Mouse (Mus musculus): ENCODE measurements around the gene Lrmda.
A peak's percentile ranks its signal among the peaks of the same experiment; 100 is the strongest.

Gene Lrmda

DNA sequence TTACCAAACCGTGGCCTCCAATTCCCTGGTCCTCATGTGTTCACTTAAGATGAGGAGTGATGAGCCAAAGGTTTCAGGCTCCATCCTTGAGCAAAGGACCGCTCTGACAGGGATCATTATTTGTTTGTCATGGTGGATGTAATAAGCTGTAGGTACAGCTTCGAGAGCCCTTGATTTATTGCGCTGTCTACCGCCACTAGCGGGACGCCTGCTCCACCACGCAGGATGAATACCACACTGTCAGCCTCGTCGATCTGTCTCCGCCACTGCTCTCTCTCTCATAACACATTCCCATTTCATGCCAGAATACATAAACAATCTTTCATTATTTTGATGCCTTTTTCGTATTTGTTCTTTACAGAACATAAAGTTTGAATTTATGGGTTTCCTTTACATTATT is 235.9 kb downstream of the Lrmda start:
- DNase-seq (ENCODE audit: extremely low spot score) = no peak

DNA sequence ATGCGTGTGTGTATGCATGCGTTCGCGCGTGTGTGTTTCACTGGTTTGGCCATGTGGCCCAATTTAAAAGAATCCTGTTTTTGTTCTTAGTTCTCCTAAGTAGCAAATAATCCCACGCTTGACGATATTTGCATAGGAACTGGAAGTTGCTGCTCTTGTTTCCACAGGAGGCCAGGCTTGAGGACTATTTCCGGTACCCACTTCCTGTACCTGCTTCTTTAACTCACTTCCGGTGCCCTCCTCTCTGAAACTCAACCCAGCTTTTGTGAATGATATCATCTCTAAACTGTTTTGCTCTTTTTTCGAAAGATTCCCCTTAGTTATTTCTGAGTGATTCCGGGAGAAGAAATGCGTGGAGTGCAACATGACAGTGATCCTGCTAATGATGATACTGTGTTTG is 236.8 kb downstream of the Lrmda start:
- DNase-seq (ENCODE audit: extremely low spot score) = no peak

DNA sequence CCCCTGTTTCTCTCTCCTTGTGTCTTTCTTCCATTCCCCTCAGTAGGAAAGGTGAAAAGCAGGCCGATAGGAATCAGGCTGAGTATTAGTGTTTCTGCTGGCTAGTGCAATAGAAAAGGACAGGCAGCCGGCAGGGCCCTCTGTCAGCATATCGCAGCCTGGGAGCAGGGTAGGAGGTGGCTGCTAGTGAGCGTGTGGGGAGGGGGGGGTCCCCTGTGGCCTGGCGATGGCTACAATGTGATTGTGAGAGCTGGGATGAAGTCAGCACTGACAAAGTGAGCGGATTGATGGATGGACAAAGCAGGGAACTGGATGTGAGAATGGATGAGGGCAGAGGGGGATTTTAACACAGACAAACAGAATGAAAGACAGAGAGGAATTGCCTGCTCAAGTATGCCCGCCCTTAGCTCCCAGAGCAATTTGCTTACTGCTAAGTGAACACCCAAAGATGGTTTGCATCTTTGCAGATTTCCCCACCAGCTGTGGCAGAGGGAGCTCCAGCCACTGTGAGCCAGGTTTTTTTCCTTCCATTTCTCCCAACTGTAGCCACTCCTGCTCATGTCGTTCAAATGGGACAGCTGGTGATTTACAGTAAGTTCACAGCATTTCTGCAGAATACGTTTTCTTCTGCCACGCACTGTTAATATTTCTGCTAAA is 240.0 kb downstream of the Lrmda start:
- peak; percentile 45 for DNase-seq (ENCODE audit: extremely low spot score)

DNA sequence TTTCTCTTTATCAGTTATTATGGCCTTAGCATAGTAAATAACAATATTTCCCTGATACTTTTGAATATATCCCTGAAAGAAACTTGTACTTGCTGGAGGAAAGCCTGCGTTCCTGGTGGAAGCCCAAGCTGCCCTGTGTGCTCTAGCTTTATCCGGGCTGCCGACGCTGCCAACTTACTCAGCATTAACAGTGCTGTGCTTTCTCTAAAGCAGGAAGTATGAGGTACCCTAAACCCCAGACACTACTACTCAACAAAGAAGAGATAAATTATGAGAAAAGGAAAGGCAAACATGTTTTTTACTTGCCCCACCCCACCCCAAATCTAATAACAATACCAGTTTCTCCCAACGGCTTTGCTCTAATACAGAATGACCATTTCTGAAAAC is 240.5 kb downstream of the Lrmda start:
- DNase-seq (ENCODE audit: extremely low spot score) = no peak

DNA sequence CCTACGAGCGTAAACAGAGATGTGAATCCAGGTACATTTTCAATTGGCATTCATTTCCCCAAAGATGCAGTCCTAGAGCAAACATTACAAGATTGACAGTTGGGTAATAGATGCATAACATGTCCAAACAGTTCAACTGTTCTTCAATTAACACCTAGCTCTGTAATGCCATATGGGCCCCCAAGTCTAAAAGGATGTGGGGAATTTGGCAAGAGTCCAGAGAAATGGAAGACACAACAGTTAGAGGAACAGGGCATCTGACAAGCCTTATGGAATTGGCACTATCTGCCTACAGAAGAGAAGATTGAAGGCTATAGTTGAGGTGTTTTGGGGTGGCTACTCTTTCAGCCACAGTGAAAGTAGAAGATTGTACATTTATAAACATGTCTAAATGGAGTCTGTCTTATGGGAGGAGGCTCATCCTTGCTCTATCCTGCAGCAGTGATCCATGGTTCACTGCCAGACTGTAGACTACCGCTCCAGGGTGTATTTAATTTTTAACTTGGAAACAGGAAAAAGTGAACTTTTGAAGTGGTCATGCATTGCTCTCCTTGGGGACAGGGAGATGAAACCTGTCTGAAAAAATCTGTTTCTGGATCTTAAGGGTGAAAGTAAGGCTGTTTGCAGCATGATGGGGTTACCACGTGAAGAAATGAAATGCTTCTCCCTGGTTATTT is 245.9 kb downstream of the Lrmda start:
- DNase-seq (ENCODE audit: extremely low spot score) = no peak

DNA sequence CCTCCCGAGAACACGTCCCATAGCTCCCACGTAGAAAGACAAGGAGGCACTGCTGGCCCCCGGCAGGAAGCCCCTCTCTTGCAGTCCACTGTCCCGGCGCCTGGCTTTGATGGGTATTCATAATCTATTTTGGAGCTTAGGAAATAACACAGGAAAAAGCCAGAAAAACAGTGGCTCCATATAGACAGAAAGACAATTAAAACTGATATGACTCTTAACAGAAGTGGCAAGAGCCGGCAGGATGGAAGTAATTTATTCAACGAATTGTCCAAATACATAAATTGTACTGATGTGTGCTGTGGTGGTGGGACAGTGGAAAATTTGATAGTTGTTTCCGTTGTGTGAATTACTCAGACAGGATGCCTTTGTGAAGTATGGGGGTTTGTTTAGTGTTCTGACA is 250.3 kb downstream of the Lrmda start:
- DNase-seq (ENCODE audit: extremely low spot score) = no peak

DNA sequence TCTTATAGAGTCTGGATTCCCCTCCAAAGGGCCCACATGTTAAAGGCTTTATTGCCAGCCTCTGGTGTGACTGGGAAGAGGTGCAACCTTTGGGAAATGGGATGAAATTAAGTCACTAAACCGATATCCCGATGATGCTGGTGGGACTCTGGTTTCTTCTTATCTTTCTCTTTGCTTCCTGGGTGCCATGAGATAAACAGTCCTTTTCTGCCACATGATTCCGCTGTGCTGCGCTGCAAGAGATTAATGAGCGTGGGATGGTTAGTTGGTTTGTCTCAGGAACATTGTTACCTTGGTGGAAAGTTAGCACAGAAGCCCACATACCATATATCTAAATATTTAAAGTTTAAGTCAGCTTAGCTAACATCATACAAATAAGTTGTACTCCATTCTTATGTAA is 258.5 kb downstream of the Lrmda start:
- no peak for DNase-seq (ENCODE audit: extremely low spot score)

DNA sequence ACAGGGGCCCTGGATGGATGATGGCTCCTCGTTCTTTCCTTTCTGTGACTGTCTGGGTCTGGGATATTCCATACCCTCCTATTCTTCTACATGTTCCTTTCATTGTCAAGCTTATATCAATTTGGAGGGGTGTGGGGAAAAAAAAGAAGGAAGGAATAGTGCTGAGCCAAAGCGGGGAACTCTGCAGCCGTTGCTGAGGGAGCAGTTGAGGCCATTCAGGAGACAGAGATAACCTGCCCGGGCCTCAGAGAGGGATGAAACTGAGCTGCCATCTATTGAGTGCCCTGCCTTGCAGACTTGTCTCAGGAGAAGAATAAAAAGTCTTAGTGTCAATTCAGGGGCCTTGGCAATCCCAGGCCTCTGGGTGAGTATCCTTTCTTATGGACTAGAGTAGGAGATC is 260.1 kb downstream of the Lrmda start:
- no peak for DNase-seq (ENCODE audit: extremely low spot score)

DNA sequence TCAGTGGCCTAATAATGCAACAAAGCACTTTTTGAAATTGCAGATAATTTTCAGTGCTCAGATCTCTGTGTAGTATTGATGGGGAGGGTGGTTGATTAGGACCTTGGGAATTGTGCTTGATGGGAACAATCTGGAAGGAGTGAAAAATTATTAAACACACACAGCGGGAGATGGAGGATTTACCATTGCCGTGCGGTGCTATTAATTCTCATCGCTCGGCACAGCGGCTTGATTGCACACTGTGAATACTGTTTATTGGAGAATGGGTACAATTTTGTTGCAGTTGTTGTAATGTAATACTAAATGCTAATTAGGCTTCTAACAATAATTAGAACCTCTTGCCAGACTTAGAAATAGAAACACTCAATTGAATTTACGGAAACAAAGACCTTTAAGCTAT is 262.1 kb downstream of the Lrmda start:
- no peak for DNase-seq (ENCODE audit: extremely low spot score)

DNA sequence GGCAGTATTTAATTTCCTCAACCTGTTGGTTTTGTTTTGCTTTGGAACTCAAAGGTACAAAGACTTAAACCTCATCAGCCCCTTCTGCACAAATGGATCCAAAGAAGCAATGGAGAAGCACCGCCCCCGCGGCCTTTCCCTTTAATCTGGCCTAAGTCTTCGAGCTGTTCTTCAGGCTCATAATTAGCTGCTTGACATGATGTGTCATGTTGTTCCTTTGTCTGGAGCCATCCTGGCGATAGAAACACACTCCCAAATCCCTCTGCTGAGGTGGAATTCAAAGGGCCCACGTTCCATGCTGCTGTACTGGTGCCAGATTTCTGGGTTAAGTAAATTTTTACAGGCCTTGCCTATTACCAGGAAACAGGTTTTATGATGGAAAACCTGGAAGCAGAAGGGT is 263.3 kb downstream of the Lrmda start:
- DNase-seq (ENCODE audit: extremely low spot score) = peak; percentile 36

DNA sequence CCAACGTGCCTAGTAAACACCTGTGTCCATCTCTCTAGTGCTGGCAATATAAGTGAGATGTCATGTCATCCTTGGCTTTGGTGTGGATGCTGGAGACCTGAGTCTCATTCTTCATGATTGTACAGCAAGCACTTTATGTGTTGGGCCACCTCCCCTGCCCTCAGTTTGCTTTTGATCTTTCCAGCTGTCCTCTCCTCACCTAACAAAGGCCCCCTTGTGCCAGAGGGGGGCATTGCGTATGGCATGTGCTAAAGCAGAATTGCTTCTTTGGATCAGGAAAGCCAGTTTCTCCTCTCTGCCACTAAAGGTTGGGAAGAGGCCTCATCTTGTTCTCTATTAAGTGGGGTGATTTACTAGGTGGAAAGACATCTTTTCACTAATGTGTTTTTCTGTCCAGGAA is 264.2 kb downstream of the Lrmda start:
- peak; percentile 39 for DNase-seq (ENCODE audit: extremely low spot score)

DNA sequence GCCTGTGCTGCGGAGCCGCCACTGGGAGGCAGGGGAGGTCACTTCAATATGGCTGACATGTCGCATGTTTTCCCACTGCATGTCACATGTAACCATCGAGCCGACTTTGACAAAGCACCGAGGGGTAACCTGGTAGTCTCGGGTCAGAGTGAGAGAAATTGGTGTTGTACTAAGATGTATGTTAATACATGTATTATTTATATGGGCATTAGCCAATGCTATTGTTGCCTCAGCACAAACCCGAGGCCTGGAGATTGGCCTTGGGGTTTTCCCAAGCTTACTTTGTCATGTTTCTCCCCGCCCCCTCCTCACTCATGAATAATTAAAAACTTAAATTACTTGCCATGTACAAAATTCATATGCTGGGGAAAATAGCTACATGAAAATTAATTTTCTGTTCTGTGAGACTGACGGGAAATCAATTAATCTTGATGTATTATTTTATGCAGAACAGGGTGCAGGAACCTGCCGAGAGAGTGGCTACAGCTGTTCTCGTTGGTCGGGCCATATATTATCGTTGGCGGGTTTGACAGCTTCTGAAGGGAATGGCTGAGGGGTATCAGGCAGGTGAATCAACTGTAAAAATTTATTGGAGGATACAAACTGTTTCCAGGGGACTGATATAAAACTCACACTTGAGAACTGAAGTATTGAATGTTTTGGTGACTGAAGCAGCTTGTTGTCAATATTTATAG is 265.5 kb downstream of the Lrmda start:
- no peak for DNase-seq (ENCODE audit: extremely low spot score)

DNA sequence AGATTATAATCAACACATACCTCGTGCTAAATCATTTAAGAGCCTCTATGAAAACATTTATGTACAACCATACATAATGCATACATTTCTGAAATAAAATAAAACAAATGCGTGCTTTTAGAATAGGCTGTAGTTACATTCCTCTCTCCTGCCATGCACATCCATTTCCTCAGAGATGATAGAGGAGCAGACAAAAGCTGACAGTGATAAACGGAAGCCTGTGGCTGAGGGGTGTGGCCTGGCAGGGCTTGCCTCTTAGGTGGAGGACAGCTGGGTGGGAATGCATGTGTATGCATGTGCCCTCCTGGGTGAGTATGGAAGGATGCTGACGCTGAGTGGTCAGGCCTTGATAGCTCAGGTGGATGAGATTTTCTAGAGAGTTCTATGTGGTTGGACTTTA is 266.3 kb downstream of the Lrmda start:
- no peak for DNase-seq (ENCODE audit: extremely low spot score)

DNA sequence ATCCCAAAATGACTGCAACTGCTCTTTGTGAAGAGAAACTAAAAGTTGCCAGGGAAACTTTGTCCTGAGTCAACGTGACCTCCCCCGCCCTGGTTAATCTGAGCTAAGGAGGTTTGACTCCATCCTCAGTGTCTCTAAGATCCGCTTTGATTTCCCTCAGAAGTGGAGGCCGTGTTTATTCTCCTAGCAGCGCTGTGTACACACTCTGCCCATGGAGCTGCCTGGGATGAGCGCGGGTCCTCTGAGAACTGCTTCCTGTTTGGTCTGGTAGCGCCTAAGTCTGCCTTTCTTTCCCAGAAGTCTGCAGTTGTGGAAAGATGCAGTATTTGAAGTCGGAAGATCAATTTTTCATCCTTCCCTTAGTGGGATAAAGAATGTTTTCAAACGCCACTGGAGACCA is 268.7 kb downstream of the Lrmda start:
- DNase-seq (ENCODE audit: extremely low spot score) = peak; percentile 14

DNA sequence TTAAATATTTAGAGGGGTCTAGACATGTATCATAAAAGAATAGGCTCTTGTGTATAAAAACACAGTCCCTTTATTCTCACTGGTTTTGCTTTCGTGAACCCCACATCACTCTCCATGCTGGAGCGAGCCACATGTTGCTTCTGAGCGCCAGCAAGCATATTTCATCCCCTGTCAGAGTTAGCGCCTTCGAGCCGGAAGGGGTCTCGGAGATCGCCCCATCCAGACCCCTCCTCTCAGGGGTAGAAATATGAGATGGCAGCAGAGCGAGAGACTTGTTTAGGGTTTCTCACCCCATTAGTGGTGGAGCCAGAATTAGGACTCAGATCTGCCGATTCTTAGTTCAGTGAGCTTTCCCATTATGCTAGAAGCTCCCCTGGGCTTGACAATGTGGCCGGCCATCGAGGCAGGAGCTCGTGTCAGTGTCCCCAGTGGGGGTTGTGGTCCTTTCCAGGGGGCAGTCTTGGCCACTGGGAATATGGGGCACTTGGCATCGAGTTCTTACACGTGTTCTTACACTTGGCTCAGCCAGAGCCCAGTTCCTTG is 269.9 kb downstream of the Lrmda start:
- DNase-seq (ENCODE audit: extremely low spot score) = no peak

DNA sequence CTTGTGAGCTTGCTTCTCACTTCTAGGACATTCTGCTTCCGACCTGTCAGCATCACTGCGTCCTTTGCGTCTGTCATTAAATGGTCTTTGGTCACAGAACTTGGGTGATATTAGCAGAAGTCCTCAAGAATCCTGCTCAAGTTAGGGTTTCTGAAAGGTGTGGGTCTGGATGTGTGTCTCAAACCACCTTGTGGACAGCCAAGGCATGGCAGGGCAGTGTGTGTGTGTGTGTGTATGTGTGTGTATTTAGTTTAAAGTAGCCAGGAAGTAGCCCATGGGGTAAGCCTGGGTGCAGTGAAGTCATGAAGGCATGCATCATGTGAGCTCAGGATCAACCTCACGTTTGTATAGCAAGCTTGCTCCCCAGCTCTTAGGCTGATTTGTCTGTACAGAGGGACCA is 274.9 kb downstream of the Lrmda start:
- DNase-seq (ENCODE audit: extremely low spot score) = no peak

DNA sequence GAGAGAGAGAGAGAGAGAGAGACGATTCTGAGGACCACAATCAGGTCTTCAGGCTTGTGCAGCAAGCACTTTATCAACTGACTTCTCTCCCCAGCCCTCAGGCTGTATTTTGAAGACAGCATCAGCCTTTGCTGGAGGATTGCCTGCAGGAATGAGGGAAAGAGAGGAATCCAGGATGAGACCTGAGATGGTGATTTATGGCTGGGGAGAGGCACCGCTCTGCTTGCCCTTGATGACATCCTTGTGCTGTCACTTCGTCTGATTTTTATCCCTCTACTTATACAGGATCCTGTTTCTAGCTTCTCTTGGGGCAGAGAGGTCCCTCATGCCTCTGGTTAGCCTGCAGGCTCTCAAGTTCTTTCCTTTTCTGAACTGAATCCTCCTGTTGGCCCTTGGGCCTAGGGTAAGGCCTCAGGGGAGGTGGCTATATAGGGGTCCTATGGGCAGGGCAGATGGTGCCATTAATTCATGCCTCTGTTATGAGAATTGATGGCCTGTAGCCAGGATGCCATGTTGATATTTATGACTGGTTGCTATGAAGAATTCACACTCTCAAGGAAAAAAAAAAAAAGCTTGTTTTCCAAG is 277.2 kb downstream of the Lrmda start:
- DNase-seq (ENCODE audit: extremely low spot score) = no peak

DNA sequence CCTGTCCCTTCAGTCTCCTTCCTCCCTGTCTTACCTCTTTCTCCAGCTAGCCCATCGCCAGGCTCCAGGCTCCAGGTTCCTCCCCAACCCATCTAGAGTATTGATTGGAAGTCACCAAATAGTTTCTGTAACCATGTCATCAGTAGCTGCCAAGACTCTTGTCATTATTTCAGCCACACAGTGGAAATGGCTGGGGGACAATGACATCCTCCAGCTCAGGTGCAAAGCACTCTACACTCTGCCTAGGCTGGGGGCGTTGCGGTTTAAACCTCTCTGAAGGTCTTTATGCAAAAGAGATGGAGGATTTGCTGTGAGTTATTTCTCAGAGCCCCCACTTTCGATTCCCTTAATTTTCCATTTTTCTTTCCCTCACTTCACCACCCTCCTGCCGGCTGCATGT is 287.2 kb downstream of the Lrmda start:
- DNase-seq (ENCODE audit: extremely low spot score) = no peak

DNA sequence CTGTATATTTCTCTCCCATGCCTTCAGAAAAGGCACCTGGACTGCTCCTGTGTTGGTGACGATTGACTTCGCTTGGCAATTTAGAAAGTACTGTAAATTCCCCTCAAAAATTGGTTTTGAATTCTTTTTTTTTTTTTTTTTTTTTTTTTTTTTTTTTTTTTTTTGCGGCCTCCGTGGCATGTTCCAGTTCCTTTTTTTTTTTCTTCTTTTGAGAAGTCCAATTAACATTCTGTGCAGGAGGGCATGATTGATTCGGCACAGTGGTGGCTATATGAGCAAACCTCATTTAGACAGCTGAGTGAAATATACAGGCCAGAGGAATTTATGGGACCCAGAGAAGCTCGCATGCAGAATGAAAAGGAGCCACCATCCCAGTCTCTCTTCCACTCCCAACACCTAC is 288.5 kb downstream of the Lrmda start:
- no peak for DNase-seq (ENCODE audit: extremely low spot score)

DNA sequence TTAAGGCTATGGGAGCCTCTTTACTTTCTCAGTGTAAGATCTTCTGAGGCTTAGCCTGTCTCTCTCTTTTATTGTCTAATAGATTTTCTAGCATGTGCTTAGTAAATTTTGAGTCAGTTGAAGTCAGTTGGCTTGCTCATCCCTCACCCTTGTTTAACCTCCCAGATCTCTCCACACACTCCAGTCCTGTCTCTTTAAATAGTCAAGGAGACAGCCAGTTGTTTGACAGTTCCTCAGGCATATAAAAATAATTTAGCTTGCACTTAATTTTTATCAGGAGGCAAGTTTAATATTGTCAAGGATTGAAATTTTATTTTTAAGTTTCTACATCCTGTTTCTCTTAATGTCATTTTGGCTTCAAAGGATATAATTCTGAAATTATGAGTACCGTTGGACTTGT is 303.5 kb downstream of the Lrmda start:
- no peak for DNase-seq (ENCODE audit: extremely low spot score)

DNA sequence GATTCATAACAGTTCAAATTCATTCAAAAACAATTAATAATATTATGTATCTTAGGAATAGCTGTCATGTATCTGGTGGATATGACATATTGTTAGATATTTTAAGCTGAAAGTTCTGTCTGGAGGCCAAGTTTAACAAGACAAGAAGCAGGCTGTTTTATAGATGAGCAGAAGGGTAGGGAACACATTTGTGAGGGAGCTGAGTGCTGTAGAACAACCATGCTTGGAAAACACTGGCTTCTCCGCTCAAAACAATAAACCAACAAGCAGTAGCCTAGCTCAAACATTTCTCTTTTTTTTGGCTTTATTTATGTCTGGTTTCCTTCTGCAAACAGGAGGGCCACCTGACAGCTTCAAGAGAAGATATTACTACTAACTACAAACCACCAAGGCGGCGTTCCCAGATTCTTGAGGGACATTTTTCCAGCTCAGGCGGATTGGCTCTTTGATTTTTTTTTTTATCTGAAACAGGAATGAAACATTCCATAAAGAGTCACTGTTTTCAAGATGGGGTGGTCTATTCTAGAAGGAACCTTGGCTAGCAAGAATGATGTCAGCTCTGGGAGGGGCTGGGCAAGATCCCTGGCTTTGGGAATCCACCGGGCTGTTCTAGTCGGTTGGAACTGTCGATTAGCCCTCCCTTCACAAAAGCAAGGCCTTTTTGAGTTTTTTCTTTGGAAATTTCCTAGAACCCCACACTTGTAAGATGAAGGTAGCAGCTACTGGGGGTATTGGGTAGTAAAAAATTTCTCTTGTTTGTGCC is 304.2 kb downstream of the Lrmda start:
- DNase-seq (ENCODE audit: extremely low spot score) = no peak
